Mouse (Mus musculus): ENCODE measurements around the gene Fry. TPM values are rescaled to one million over a fixed set of nuclear protein-coding genes. Genes with fewer than 3 reads are reported as not detected.
"Not testable (repeated sequence)": the region's sequence is repeated elsewhere in the genome, so short reads cannot be mapped to it uniquely, and the experiment has no call there.

Fry gene
- polyA plus RNA-seq, 1 experiment from 2014 or later: 14.7 TPM

DNA sequence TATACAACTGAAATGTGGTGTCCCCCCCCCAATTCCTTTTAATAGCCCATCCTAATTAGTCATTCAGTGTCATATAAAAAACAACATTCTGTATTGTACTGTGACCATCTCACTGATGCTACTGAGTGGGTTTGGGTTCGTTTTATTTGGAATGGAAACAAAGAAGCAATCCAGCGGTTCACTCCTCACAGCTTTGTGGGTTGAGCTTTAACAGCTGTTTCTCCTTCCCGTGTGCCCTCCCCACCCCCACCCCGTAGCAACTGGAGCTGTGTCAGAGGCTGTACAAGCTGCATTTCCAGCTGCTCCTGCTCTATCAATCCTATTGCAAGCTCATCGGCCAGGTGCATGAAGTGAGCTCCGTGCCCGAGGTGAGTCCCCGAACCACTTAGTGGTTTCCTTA is 372.4 kb downstream of the Fry start:
- no peaks in the 10 kb centered on the region for H3K4me1 ChIP-seq
- H3K9me3 ChIP-seq: no peaks in the 10 kb centered on the region
- no peak overlapping the region for H3K4me3 ChIP-seq
- no peaks in the 10 kb centered on the region for H3K27me3 ChIP-seq (ENCODE audit: insufficient read depth, poor library complexity, severe bottlenecking)
- DNase-seq (ENCODE audit: low spot score): no peak
- H3K27ac ChIP-seq: no peak overlapping the region
- peaks cover 20% of the 10 kb centered on the region for H3K36me3 ChIP-seq
- WGBS: 79% methylated on average over 8 of the region's 8 CpGs

DNA sequence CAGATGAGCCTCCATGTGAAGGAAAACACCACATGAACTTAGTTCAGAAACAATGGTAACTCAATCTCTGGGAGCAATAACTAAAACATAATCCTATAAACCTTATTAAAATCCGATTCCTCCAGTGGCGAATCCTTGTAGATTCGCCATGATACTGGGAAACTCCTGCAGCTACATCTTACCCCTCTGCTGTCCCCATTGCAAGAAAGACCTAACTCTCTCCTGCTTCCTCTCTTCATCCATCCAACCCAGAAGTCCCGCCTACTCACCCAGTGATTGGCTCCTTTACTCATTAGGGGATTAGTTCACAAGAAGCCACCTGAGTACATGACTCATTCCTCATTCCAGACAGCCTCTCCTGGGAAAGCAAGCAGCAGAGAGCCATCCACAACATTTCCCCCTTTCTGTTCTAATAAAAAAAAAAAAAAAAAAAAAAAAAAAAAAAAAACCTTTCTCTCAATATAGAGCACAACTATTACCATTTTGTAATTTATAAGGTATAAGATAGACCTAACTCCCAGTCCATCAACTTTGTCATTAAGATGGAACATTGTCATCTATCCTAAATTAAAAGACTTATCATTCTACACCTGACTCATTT is 373.2 kb downstream of the Fry start:
- peaks cover 27% of the 10 kb centered on the region for H3K36me3 ChIP-seq
- WGBS: 83% methylated on average over 4 of the region's 4 CpGs

DNA sequence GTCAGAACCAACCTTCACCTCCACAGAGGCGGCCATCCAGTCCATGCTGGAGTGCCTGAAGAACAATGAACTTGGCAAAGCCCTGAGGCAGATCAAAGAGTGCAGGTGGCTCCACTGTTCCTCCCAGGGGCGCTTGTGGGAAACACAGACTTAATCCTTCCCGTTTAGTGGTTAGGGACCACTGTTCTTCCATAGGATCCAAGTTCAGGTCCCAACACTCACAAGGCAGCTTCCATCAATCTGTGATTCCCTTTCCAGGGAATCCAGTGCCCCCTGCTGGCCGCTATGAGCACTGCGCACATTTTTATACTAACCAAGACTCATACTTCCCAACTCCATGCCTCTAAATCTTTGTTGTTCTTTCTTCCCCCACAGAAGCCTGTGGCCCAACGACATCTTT is 377.3 kb downstream of the Fry start:
- peaks cover 24% of the 10 kb centered on the region for H3K36me3 ChIP-seq
- H3K9me3 ChIP-seq: no peaks in the 10 kb centered on the region
- WGBS: 45% methylated on average over 6 of the region's 6 CpGs
- no peaks in the 10 kb centered on the region for H3K27me3 ChIP-seq (ENCODE audit: insufficient read depth, poor library complexity, severe bottlenecking)
- no peak overlapping the region for H3K27ac ChIP-seq
- no peak for DNase-seq (ENCODE audit: low spot score)
- H3K4me3 ChIP-seq: no peak overlapping the region
- no peaks in the 10 kb centered on the region for H3K4me1 ChIP-seq

More for the DNA sequence above, 373.2 kb downstream of the Fry start:
- H3K27ac ChIP-seq; H3K4me1 ChIP-seq; DNase-seq (ENCODE audit: low spot score); H3K4me3 ChIP-seq; H3K27me3 ChIP-seq (ENCODE audit: insufficient read depth, poor library complexity, severe bottlenecking); H3K9me3 ChIP-seq: not testable (repeated sequence)

DNA sequence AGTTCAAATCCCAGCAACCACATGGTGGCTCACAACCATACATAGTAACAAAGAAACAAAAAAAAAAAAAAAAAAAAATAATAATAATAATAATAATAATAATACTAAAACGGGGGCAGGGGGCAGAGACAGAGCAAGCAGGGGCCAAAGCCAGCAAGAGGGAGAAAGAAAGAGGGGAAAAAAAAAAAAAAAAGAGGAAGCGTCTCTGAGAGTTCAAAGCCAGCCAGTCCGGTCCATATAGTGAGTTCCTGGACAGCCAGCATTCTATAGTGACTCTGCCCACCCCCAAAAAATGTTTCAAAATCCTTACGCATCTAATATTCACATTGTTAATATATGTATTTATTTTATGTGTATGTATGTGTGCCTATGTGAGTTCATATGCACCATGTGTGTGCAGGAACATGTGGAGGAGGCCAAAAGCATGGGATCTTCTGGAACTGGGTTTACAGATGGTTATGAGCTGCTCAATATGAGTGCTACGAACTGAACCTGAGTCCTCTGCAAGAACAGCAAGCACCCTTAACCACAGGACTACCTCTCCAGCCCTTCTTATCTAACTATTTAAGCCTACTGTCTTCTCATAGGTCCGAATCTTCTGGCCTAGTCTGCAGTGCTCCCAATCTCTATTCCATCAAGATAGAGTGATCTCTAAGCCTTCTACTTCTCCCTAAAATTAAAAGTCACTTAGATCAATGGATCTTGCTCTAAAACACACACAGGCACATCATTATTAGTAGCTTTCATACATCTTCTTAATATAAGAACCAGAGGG is 392.2 kb downstream of the Fry start:
- Histone ChIP-seq H3K27me3 (ENCODE audit: insufficient read depth, poor library complexity, severe bottlenecking) (no peaks in the 10 kb centered on the region), H3K36me3 (no peaks in the 10 kb centered on the region), H3K27ac (no peak overlapping the region), H3K9me3 (no peaks in the 10 kb centered on the region), H3K4me1 (no peaks in the 10 kb centered on the region), H3K4me3 (no peak overlapping the region)
- 75% methylated on average over 6 of the region's 6 CpGs for WGBS
- DNase-seq (ENCODE audit: low spot score): no peak

DNA sequence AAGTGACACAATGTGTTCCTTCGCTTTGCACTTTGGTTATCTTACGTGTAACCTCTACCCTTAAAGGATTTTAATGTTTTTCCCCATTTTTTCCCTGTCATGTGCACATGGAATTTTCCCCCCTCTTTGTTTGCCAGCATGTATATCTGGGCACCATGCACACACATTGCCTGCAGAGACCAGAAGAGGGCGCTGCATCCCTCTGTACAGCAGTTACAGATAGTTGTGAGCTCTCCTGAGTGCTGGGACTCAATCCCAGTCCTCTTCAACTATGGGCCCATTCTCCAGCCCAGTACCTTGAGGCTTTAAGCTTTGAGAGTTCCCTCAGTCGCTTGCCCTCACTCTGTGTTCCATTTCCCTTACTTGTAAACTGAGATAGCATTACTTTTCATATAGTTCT is 394.8 kb downstream of the Fry start:
- peaks cover 6% of the 10 kb centered on the region; the same call in 1 of the 2 replicates for H3K27me3 ChIP-seq (ENCODE audit: insufficient read depth, poor library complexity, severe bottlenecking)
- no peak for DNase-seq (ENCODE audit: low spot score)
- no peak overlapping the region for H3K27ac ChIP-seq
- H3K4me3 ChIP-seq: no peak overlapping the region
- no peaks in the 10 kb centered on the region for H3K9me3 ChIP-seq
- no peaks in the 10 kb centered on the region for H3K4me1 ChIP-seq
- no peaks in the 10 kb centered on the region for H3K36me3 ChIP-seq
- WGBS: 80% methylated on average over 4 of the region's 4 CpGs

DNA sequence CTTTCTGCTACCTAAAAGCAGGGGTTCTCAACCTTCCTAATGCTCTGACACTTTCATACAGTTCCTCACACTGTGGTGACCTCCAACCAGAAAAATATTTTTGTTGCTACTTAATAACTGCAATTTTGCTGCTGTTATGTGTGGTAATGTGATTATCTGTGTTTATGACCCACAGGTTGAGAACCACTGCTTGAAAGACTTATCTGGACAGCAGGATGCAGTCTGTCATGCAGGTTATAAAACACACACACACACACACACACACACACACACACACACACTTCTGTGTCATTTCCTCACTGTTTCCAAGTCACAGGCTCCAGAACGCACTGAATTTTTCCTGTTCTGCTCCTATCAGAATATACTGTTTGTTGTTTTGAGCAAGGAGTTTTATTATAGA is 395.6 kb downstream of the Fry start:
- H3K27me3 ChIP-seq (ENCODE audit: insufficient read depth, poor library complexity, severe bottlenecking): peaks cover 6% of the 10 kb centered on the region; the same call in 1 of the 2 replicates
- no peak for DNase-seq (ENCODE audit: low spot score)
- no peaks in the 10 kb centered on the region for H3K36me3 ChIP-seq
- 81% methylated on average over 1 of the region's 1 CpGs for WGBS
- no peak overlapping the region for H3K4me3 ChIP-seq
- H3K9me3 ChIP-seq: no peaks in the 10 kb centered on the region
- no peak overlapping the region for H3K27ac ChIP-seq
- no peaks in the 10 kb centered on the region for H3K4me1 ChIP-seq

DNA sequence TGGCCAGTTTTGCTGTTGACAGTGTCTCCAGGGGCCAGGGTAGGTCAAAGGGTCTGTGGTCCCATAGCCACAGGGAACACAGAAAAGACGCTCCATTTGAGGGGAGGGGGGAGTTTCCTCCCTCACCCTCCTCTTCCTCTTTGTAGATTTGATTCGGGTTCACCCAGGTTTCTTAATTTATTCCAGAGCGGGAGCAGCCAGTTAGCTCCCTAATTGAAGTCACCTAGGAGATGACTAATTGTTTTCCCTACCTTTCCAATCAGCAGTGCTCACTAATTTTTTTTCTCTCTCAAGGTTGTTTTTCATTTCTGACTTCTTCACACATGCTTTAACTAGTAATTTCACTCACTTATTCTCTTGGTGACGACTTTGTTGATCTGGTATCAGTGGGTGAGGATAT is 399.6 kb downstream of the Fry start, which contains the start of gene Zar1l:
Gene Zar1l, minus strand, starts transcription at position 101 of the 400 bp plus-strand sequence.
- Histone ChIP-seq H3K4me1 (peaks cover 6% of the 10 kb centered on the region; the same call in 1 of the 2 replicates), H3K9me3 (no peaks in the 10 kb centered on the region), H3K36me3 (no peaks in the 10 kb centered on the region), H3K27ac (no peak within 1 kb of the TSS; the same call in 1 of the 2 replicates), H3K27me3 (ENCODE audit: insufficient read depth, poor library complexity, severe bottlenecking) (peaks cover 6% of the 10 kb centered on the region; the same call in 1 of the 2 replicates), H3K4me3 (no peak within 1 kb of the TSS)
- WGBS: 49% methylated on average over 4 of the region's 4 CpGs
- DNase-seq (ENCODE audit: low spot score): no peak

DNA sequence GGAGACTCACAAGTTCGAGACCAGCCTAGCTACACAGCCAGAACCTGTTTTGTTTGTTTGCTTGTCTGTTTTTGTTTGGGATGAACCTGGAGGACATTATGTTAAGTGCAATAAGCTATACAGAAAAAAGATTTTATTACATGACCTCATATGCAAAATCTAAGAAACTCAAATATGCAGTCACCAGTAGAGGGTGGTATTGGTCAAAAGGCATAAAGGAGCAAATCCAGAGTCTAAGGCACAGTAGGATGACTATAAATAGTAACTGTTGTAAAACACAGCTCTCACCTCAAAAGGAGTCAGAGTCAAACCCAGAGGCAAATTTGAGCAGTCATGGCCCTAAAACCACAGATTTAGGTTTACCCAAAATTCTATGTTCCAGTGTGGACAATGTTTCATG is 401.1 kb downstream of the Fry start:
- no peak for DNase-seq (ENCODE audit: low spot score)
- H3K27me3 ChIP-seq (ENCODE audit: insufficient read depth, poor library complexity, severe bottlenecking): peaks cover 6% of the 10 kb centered on the region; the same call in 1 of the 2 replicates

DNA sequence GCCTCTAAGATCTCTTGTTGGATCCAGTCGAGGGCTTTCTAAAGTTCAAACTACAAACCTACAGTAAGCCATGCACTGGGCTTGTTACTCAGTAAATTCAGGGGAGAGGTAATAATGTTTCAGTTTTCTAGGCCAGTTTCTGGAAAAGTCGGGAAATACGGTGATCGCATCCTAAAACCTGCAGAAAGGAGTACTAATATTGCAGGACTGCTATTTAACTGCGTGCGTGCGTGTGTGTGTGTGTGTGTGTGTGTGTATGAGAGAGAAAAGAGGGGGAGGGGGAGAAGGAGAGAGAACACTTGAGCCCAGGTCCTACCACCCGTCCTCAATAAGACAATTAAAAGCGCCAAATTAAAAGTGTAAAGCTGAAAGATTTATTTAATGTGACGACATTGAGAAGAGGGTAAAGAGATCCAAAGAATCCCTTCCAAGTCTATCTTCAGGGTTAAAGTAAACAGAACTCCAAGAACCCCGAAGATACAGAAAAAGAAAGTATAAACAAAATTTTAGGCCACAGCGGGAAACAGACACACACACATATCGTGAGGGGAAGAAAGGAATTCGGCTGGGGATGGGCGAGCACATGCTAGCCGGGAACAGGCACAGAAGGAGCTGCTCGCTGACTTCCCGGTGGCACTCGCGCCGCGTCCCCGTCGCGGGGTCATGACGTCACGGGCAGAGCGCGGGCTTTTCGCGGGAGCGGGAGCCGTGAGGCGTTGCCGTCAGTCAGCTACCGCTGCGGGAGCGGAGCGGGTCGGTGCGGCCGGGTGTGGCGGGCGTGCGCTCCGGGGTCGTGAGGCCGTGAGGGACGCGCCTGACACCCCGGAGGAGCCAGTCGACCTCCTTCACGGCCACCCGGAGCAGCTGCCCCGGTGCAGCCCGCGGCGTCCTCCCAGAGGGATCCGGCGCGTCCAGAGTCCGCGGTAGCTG is 403.8 kb downstream of the Fry start, which contains the start of gene Brca2:
Gene Brca2, plus strand, starts transcription at position 694 of the 930 bp plus-strand sequence.
- H3K36me3 ChIP-seq: peaks cover 3% of the 10 kb centered on the region; the same call in 1 of the 2 replicates
- no peaks in the 10 kb centered on the region for H3K9me3 ChIP-seq
- peak; percentile 96 for DNase-seq (ENCODE audit: low spot score)
- peak within 1 kb of the TSS; percentile 98 for H3K27ac ChIP-seq
- 6% methylated on average over 62 of the region's 63 CpGs for WGBS
- peaks cover 13% of the 10 kb centered on the region; the same call in 1 of the 2 replicates for H3K4me1 ChIP-seq
- H3K27me3 ChIP-seq (ENCODE audit: insufficient read depth, poor library complexity, severe bottlenecking): peaks cover 6% of the 10 kb centered on the region; the same call in 1 of the 2 replicates
- peak within 1 kb of the TSS; percentile 90 for H3K4me3 ChIP-seq

More for the DNA sequence above, 401.1 kb downstream of the Fry start:
- Histone ChIP-seq H3K36me3 (no peaks in the 10 kb centered on the region), H3K4me3 (no peak overlapping the region), H3K4me1 (peaks cover 13% of the 10 kb centered on the region; the same call in 1 of the 2 replicates), H3K9me3 (no peaks in the 10 kb centered on the region), H3K27ac (no peak overlapping the region)
- WGBS: 87% methylated on average over 1 of the region's 1 CpGs

DNA sequence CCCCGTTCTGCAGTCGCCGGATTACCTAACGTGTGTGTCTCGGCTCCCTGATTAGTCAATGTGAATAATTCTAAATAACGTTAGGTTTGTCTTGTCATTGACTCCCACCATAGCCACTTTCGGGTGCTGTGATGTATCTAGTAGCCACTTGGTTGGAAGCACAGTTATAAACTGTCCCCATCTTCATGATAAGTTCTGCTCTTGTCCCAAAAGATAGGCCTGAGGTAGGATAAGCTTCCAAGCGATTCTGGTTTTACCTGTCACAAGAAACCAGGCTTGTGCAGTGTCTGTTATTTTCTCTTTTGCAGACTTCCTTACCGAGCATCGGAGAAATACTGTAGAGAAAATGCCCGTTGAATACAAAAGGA is 404.4 kb downstream of the Fry start:
- peaks cover 3% of the 10 kb centered on the region; the same call in 1 of the 2 replicates for H3K36me3 ChIP-seq
- peaks cover 13% of the 10 kb centered on the region; the same call in 1 of the 2 replicates for H3K4me1 ChIP-seq
- peak overlapping the region; percentile 90 for H3K4me3 ChIP-seq
- no peaks in the 10 kb centered on the region for H3K27me3 ChIP-seq (ENCODE audit: insufficient read depth, poor library complexity, severe bottlenecking)
- WGBS: 10% methylated on average over 11 of the region's 11 CpGs
- no peak for DNase-seq (ENCODE audit: low spot score)
- no peaks in the 10 kb centered on the region for H3K9me3 ChIP-seq
- H3K27ac ChIP-seq: peak overlapping the region; percentile 98

DNA sequence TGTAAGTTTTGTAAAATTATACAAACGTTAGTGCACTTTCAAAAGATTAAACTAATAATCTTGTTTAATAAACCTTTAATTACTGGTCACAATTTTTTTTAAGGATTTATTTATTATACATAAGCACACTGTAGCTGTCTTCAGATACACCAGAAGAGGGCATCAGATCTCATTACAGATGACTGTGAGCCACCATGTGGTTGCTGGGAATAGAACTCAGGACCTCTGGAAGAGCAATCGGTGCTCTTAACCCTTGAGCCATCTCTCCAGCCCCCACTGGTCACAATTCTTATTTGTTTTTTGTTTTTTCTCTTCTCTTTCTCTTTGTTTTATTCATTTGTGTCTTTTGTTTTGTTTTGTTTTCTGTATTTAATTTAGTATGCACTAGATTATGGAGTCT is 406.8 kb downstream of the Fry start:
- Histone ChIP-seq H3K27ac (no peak overlapping the region), H3K4me1 (peaks cover 13% of the 10 kb centered on the region; the same call in 1 of the 2 replicates), H3K27me3 (ENCODE audit: insufficient read depth, poor library complexity, severe bottlenecking) (no peaks in the 10 kb centered on the region), H3K4me3 (no peak overlapping the region), H3K9me3 (no peaks in the 10 kb centered on the region), H3K36me3 (peaks cover 11% of the 10 kb centered on the region; the same call in 1 of the 2 replicates)
- 76% methylated on average over 2 of the region's 2 CpGs for WGBS
- DNase-seq (ENCODE audit: low spot score): no peak

DNA sequence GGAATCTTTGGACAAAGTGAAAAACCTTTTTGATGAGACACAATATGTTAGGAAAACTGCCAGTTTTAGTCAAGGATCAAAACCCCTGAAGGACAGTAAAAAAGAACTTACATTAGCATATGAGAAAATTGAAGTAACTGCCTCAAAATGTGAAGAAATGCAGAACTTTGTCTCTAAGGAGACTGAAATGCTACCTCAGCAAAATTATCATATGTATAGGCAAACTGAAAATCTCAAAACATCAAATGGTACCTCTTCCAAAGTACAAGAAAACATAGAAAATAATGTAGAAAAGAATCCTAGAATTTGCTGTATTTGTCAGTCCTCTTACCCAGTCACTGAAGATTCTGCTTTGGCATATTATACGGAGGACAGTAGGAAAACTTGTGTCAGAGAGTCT is 422.9 kb downstream of the Fry start:
- 94% methylated on average over 1 of the region's 1 CpGs for WGBS
- H3K27me3 ChIP-seq (ENCODE audit: insufficient read depth, poor library complexity, severe bottlenecking): no peaks in the 10 kb centered on the region
- H3K36me3 ChIP-seq: peaks cover 39% of the 10 kb centered on the region
- no peak for DNase-seq (ENCODE audit: low spot score)
- no peaks in the 10 kb centered on the region for H3K9me3 ChIP-seq
- no peaks in the 10 kb centered on the region for H3K4me1 ChIP-seq
- H3K27ac ChIP-seq: no peak overlapping the region
- H3K4me3 ChIP-seq: no peak overlapping the region

All from heart, embryonic 10.5 days (tissue).